Mouse (Mus musculus): ENCODE data around the gene Serinc2.
A peak's percentile ranks its signal among the peaks of the same experiment; 100 is the strongest.

The Serinc2 gene

GRCm38 (mm10) chr4:130279105-130279504 is at the start of gene Serinc2:
Gene Serinc2, minus strand, starts transcription at chr4:130279205.
- no peak for DNase-seq (ENCODE audit: low read depth, low spot score)

- DNase-seq (ENCODE audit: low read depth, low spot score) = no peak
Observed at GRCm38 (mm10) chr4:130327366-130327765, 48.4 kb upstream of the Serinc2 start.

GRCm38 (mm10) chr4:130325446-130325845 is 46.4 kb upstream of the Serinc2 start:
- DNase-seq (ENCODE audit: low read depth, low spot score) = no peak

GRCm38 (mm10) chr4:130323607-130324006 is 44.6 kb upstream of the Serinc2 start:
- no peak for DNase-seq (ENCODE audit: low read depth, low spot score)

- no peak for DNase-seq (ENCODE audit: low read depth, low spot score)
Observed at GRCm38 (mm10) chr4:130323165-130323564, 44.2 kb upstream of the Serinc2 start.

GRCm38 (mm10) chr4:130322567-130322966 is 43.6 kb upstream of the Serinc2 start:
- no peak for DNase-seq (ENCODE audit: low read depth, low spot score)

DNA sequence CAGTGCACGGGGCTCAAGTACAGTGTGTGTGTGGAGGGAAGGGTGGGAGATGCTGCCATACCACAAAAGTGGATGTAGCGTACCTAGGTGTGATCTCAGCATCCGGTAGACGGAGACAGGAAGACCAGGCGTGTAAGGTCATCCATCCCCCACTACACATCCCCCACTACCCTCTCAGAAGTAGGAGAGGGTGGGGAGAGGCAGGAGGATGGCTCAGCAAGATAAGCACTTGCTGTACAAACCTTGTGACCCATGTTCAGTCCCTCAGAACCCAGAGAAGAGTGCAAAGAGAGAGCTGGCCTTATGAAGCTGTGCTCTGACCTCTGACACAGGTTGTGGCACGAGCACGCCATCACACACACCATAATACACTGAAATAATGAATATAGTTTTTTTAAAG is 42.6 kb upstream of the Serinc2 start:
- DNase-seq (ENCODE audit: low read depth, low spot score) = no peak

DNA sequence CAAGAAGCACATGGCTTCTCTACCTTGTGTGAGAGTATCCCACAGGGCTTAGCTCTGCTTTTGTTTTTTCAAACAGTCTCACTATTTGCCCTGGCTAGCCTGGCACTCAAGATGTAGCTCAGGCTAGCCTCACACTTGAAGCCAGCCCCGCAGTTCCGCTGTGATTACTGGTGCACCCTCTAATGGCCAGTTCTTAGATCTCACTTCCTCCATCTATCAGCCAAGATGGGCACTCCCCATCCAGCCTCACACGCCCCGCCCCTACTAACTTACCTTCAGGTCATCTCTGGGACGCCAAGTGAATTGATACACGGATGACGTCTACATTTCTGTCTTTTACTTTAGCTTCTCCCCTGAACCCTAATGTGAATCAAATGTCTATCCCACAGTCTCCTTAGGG is 40.6 kb upstream of the Serinc2 start:
- DNase-seq (ENCODE audit: low read depth, low spot score) = no peak

DNA sequence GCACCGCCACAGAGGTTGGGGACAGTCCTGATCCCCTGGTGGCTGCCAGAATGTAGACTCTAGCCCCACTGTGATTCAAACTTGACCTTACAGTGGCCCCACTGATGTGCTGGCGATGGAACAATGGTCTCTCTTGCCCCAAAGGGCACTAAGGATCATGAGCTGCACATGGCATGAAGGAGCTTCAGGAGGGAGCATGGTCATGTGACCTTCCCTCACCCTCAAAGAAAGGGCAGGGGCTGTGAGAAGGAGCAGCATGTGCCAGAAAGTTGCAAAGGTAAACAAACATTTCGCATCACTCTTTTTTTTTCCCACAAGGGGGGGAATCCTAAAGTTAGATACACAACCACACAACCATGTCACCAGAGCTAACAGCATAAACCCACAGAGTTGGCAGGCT is 39.1 kb upstream of the Serinc2 start:
- no peak for DNase-seq (ENCODE audit: low read depth, low spot score)

- no peak for DNase-seq (ENCODE audit: low read depth, low spot score)
Observed at GRCm38 (mm10) chr4:130316691-130317090, 37.7 kb upstream of the Serinc2 start.

DNA sequence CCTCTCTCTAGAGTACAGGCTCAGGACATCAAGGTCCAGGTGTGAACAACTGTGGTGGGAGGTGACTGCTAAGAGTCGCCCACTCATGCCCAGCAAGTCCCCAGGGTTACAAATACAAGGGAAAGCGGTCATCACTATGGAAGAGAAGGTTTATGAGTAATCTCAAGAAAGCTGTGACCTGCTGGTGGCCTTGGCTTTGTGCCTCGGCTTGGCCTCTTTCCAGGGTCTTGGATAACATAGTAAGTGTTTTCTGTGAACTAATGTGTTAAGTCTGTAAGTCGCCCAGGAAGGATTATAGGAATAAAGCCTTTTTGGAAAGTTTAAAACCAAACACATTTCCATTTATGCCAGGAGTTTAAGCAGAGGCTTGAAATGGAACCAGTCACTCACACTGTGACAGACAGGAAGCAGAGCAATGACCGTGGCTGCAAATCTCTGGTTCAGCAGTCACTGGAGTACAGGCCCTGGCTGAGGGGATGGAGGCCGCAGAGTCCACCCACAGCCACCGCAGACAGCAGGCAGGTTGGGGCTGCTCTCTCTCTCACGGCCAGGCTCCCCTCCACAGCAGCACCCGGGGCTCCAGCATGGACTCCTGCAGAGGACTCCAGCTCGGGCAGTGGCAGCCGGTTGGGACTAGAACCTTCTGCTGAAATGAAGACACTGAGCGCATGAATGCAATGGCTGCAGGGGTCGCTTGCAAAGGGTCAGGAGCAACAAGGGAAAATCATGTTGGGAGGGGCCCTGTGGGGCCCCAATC is 36.9 kb upstream of the Serinc2 start:
- DNase-seq (ENCODE audit: low read depth, low spot score) = no peak

DNA sequence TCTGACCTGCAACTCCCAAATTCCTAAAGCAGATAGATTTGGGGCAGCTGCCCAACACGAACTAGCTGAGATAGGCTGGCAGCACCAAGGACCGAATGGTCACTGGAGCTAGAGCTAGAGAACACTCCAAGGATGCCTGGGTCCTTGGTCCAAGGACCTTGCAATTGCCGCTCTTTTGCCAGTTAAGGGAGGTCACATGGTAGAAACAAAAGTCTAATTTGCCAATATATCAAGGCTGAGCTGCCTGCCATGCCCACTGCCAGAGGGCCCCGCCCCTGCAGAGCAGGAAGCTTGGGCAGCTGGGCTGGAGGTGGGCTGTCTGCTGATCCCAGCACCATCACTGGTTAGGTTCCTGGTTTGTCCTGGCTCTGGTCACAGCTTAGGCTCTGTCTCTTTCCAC is 34.5 kb upstream of the Serinc2 start:
- DNase-seq (ENCODE audit: low read depth, low spot score) = no peak

- DNase-seq (ENCODE audit: low read depth, low spot score) = no peak
Observed at GRCm38 (mm10) chr4:130312526-130312925, 33.5 kb upstream of the Serinc2 start.

DNA sequence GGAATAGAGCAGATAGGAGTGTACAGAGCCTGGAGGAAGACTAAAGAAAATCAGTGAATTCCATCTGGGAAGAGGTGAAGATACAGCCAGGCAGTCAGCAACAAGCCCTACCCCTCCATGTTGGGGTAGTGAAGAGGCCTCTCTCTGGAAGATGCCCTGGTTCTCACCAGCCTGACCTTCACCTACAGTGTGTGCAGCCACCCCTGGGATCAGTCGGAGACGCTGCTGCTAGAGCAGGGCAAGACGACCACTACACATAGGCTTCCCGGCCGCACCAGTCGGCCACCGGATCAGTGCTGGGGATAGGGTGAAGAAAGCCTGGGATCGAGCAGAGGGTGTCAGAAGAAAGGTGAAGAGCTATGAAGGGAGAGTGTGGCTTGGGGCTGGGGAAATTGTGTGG is 30.2 kb upstream of the Serinc2 start:
- DNase-seq (ENCODE audit: low read depth, low spot score) = no peak

DNA sequence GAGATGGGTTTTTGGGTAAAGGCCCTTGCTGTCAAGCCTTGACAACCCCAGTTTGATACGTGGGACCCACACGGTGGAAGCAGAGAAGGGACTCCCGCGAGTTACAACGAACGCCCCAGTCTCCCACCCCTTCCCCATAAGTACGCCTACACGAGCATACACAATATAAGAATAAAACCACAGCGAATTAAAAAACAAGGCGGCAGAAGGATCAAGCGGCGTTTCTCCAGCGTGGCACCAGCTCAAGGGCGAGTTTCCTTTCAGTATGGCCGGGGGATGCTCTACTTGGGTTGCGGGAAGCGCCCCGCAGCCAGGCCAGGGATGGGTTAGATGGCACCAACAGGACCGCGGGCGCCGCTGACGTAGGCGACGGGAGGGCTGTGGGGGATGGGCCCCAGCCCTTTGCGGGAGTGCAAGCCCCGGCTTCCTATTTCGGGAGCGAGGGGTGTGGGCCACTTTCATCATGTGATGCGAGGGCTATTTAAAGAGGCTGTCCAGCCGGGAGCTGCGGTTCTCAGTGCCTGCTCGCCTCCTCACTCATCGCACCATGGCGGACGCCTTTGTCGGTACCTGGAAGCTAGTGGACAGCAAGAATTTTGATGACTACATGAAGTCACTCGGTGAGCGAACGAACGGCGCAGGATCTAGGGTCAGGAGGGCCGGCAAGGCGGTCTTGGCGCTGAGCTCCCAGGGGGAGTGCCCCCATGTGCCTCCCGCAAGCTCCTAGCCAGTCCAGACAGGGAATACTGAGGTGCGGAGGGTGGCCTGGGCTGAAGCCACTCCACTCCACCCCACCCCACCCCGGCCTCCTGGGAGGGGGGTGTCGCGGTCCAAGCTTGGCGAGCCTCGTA is 29.5 kb upstream of the Serinc2 start, which contains the start of the genes Fabp3 and Gm10570:
Fabp3 (plus strand) TSS at position 365 of the 851 bp plus-strand sequence.
Gm10570 (minus strand) TSS at position 444 of the 851 bp plus-strand sequence.
- DNase-seq (ENCODE audit: low read depth, low spot score) = peak; percentile 32

DNA sequence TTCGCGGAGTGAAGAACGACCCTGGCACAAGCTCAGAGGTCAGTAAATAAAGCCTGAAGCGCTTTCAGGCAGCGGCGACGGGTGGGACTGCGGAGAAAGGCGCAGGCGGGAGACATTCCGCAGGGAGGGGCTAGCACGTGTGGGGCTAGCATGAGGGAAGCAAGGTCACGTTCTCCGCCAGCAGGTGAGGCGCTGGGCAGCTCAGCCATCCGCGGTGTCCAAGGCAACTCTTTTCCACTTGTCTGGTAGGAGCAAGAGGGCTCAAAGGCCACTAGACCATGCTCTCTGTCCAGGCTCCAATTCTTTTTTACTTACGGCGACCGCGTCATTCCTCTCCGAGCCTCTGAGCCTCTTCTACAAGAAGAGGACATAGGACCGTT is 28.8 kb upstream of the Serinc2 start:
- DNase-seq (ENCODE audit: low read depth, low spot score) = no peak

GRCm38 (mm10) chr4:130306796-130307630 is 28.0 kb upstream of the Serinc2 start:
- DNase-seq (ENCODE audit: low read depth, low spot score) = no peak

GRCm38 (mm10) chr4:130304746-130305145 is 25.7 kb upstream of the Serinc2 start:
- DNase-seq (ENCODE audit: low read depth, low spot score) = no peak

DNA sequence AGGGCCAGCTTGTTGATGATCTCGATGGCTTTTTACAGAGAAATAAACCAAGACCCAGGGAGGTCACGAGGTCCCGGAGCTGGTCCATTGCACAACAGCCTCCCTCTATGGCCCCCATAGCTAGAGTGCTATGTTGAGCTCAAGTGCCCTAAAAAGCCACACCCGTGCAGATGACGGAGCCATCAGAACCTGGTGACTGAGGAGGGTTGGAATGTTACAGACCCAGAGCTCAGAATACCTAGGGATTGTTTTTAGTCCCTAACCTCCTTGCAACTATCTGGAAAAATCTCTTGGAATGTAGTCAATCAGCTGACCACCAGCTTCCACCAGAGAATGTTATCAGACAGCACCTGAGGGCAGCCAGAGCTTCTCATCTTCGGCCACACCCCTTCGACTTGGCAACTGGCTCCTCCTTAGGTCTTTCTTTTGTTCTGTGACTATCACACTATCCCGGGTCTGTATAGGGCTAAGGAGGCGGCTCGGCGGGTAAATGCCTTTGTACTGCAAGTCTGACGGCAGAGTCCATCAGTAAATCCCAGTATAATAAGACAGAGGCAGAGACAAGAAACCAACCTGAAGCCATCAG is 23.4 kb upstream of the Serinc2 start:
- no peak for DNase-seq (ENCODE audit: low read depth, low spot score)

DNA sequence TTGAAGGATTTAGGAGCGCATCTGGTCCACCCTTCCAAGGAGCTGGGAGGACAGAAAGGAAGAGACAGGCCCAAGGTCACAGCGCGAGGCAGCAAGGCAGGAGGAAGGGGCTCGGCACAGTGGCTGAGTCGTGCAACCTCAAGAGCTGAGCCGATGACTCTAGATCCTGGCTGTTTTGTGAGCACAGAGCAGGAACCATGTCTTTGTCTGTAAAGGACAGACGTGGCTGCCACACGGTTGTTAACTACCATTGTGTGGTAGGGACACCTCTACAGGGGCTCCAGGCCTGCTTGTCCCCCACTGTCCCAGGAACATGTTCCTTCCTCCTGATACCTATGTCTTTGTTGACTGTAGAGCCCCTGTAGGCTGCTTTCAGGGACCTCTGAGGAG is 20.6 kb upstream of the Serinc2 start:
- DNase-seq (ENCODE audit: low read depth, low spot score) = no peak

DNA sequence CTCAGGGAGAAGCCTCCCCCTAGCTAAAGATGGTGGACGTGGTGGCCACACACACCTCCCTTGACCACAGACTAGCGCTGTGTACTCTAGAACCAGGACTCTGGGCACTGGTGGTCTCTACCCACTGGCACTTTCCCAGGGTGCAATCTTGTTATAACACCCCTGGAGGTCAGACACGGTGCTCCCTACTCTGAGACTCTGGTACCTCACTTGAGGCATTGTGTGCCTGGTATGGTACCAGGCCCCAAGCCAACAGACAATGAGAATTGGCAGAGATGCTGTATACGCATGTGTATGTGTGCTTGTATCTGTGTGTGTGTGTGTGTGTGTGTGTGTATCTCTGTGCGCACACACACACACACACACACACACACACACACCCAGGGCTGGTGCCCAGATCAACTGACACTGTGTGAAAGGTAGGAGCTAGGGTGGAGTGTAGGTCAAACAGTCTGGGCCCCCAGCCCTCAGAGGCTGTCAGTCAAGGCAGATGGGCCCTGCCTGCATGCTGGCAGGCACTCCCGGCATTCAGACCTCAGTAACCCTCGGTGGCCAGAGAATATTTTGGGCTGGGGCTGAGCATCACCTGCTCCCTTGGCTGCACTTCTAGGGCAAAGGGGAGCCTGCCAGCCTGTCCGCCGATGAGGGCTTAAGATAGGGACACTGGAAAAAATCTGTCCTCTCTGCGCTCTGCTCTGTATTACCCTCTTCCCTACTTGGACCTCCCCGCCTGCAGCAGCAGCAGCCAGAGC is 20.0 kb upstream of the Serinc2 start:
- DNase-seq (ENCODE audit: low read depth, low spot score) = no peak

All from retina, adult 2 months (tissue).